Mouse (Mus musculus) intestine, embryonic 16.5 days (tissue): Measurements from ENCODE around the gene Pgs1. TPM values are rescaled to one million over a fixed set of nuclear protein-coding genes. Genes with fewer than 3 reads are reported as not detected.
A peak's percentile ranks its signal among the peaks of the same experiment; 100 is the strongest.

Experiments used
- ATAC-seq: fragments of 200-750 bp; cut with Nextera tagmentation; 2 replicates; pipeline ENCODE4 v1.8.0; 2017; ENCODE audit warnings: moderate TSS enrichment, moderate library complexity
- H3K27ac ChIP-seq: fragments of 300-500 bp; sonication (generic); 2 replicates; pipeline ENCODE4 v1.5.1; 2014; ENCODE audit warnings: mild to moderate bottlenecking, low read length
- H3K27me3 ChIP-seq: fragments of 300-500 bp; sonication (generic); replicated peaks from 2 replicates; pipeline ENCODE4 v1.6.1; 2014; ENCODE audit warnings: low read length, control low read depth, mixed read lengths; ENCODE audit not compliant: control insufficient read depth, insufficient read depth
- H3K36me3 ChIP-seq: fragments of 300-500 bp; sonication (generic); 2 replicates; pipeline ENCODE4 v1.6.1; 2014; ENCODE audit warnings: low read length, control low read depth; ENCODE audit not compliant: control insufficient read depth, insufficient read depth
- H3K4me1 ChIP-seq: fragments of 300-500 bp; sonication (generic); 2 replicates; pipeline ENCODE4 v1.6.1; 2014; ENCODE audit warnings: low read length, control low read depth, mixed read lengths; ENCODE audit not compliant: control insufficient read depth, insufficient read depth
- H3K4me2 ChIP-seq: fragments of 300-500 bp; sonication (generic); 2 replicates; pipeline ENCODE4 v1.6.1; 2014; ENCODE audit warnings: low read depth, low read length, control low read depth
- H3K4me3 ChIP-seq: fragments of 300-500 bp; sonication (generic); 2 replicates; pipeline ENCODE4 v1.5.1; 2014; ENCODE audit warnings: mild to moderate bottlenecking, low read length
- H3K9ac ChIP-seq: fragments of 300-500 bp; sonication (generic); 2 replicates; pipeline ENCODE4 v1.6.1; 2014; ENCODE audit warnings: low read depth, low read length
- H3K9me3 ChIP-seq: fragments of 300-500 bp; sonication (generic); 2 replicates; pipeline ENCODE4 v1.6.1; 2016; ENCODE audit warnings: low read length, control low read depth; ENCODE audit not compliant: control insufficient read depth
- WGBS: fragments of 180-500 bp; shearing (Covaris S2); extraction: QIAGEN DNeasy Blood & Tissue Kit; methylation state at CpG from one replicate; pipeline ENCODE4 v1.1.7; 2014; 5-methylcytosine and 5-hydroxymethylcytosine counted together
- polyA plus RNA-seq: library from polyadenylated mRNA; unstranded; fragments of >200 nt; fragmentation: Nextera tagmentation; extraction: Ambion mirVana; gene quantifications from 2 replicates; pipeline ENCODE4 v1.2.1, GENCODE M21; 2015

The Pgs1 gene
- polyA plus RNA-seq, 1 experiment from 2014 or later = 35.7 TPM

DNA sequence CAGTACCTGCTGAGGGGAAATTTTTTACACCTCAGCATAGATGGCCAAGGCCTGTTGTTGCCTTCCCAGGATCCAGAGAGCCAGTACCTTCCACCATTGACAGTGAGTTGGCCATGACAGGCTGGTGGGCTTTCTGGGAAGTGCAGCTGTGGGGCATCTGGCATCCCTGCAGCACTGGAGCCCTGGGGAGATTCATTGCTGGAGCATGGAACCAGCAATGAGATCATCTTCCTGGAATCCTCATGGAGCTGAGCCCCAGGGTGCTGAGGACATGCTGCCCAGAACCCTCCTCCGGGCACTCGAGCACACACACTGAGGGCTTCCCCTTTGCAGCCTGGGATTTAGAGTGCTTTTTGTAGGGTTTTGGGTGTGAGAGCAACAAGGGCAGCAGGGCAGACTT, 9.2 kb downstream of the Pgs1 start:
- ATAC-seq = no peak
- 52% methylated on average over 2 of the region's 2 CpGs for WGBS
- peak overlapping the region; percentile 16; the same call in 1 of the 2 replicates for H3K27ac ChIP-seq

DNA sequence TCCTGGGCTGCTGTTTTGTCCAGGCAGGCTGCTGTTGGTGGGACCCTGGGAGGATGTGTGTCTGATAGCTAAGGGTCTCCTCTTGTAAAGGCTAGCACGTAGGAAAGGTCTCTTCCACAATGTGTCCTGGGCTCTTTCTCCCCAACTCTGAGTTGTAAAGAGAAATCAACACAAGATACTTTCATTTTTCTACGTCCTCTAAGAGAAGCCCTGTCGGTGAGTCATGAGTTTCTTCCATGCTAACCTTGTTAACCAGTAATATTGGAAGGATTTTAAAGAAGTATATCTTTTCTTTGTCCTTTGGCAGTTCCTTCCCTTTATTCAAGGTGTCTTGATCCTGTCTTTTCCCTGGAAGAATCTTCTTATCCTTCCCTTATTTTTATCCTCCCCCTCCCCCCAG, 9.6 kb downstream of the Pgs1 start:
- no peak for ATAC-seq
- no peak overlapping the region for H3K4me2 ChIP-seq
- H3K36me3 ChIP-seq = no peaks in the 10 kb centered on the region; the same call in 1 of the 2 replicates
- H3K9me3 ChIP-seq = no peaks in the 10 kb centered on the region
- H3K27ac ChIP-seq = peak overlapping the region; percentile 16; the same call in 1 of the 2 replicates
- no peaks in the 10 kb centered on the region for H3K27me3 ChIP-seq
- H3K4me3 ChIP-seq = no peak overlapping the region
- WGBS = 51% methylated on average over 3 of the region's 3 CpGs
- H3K9ac ChIP-seq = 0 out of 2 replicates have a peak overlapping the region, but pooled peaks have one; percentile 0
- peaks cover 69% of the 10 kb centered on the region for H3K4me1 ChIP-seq

More for the DNA sequence above, 9.2 kb downstream of the Pgs1 start:
- Histone ChIP-seq H3K9ac (0 out of 2 replicates have a peak overlapping the region, but pooled peaks have one; percentile 0), H3K36me3 (no peaks in the 10 kb centered on the region; the same call in 1 of the 2 replicates), H3K4me1 (peaks cover 73% of the 10 kb centered on the region), H3K9me3 (no peaks in the 10 kb centered on the region), H3K27me3 (no peaks in the 10 kb centered on the region), H3K4me3 (no peak overlapping the region), H3K4me2 (no peak overlapping the region)

DNA sequence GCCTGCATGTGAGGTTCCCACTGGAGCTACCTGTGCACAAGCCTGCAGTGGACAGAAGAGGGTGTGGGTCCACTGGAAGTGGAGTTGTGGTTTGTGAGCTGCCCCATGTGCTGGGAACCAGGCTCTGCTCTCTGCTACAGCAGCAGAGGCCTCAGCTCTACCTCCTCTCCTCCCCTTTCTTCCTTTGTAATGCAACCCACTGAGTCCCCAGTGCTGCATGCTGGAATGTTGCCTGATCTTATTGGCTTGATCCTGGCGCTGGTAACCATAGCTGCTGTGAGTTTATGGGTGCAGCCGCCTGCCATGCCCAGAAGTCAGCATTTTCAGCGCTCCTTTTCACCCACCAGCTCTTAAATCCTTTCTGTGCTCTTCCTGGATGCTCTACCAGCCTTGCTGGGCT, 10.0 kb downstream of the Pgs1 start:
- Histone ChIP-seq H3K4me1 (peaks cover 70% of the 10 kb centered on the region), H3K9ac (no peak overlapping the region), H3K27ac (no peak overlapping the region), H3K36me3 (peaks cover under 1% of the 10 kb centered on the region), H3K4me3 (no peak overlapping the region), H3K4me2 (no peak overlapping the region), H3K27me3 (no peaks in the 10 kb centered on the region), H3K9me3 (no peaks in the 10 kb centered on the region)
- no peak for ATAC-seq
- WGBS = 46% methylated on average over 3 of the region's 3 CpGs

DNA sequence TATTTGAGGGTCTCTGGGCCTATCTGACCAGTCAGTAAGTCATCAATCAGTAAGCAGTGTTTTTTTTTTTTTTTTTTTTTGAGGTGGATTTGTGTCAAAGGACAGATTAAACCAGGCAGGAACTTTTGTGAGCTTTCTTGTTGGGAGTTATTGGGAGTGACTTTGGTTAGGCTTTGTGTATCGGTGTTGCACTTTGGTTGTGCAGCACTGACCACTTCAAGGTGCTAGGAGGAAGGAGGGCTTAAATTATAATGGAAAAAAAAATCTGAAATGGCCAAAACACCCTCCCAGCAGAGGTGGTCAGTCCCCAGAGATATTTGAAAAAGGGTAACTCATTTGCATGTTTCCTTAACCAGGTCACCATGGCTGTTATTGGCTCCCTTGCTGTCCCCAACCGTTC, 11.0 kb downstream of the Pgs1 start:
- no peak overlapping the region for H3K27ac ChIP-seq
- no peak for ATAC-seq
- 90% methylated on average over 2 of the region's 2 CpGs for WGBS
- H3K27me3 ChIP-seq = no peaks in the 10 kb centered on the region
- H3K4me2 ChIP-seq = no peak overlapping the region
- H3K9ac ChIP-seq = no peak overlapping the region
- peaks cover 63% of the 10 kb centered on the region for H3K4me1 ChIP-seq
- H3K4me3 ChIP-seq = no peak overlapping the region
- no peaks in the 10 kb centered on the region for H3K9me3 ChIP-seq
- H3K36me3 ChIP-seq = peaks cover 10% of the 10 kb centered on the region

DNA sequence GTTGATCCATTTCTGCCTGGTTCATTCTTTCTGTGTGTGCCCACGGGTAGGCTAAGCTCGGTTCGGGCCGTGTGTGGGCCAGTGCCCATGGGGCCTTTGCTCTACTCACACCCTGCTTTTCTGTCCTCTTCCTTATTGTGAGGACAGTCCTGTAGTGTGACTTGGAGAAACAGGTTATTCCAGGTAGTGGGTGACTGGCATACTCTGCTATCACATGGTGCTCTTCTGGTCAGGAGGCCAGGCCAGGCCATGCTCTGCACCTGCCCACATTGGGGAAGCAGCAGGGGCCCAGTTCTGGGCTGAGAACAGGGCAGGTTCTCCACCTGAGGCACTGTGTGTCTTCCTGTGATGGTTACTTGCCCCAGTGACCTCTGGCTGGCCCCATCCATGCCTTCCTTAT, 12.3 kb downstream of the Pgs1 start:
- Histone ChIP-seq H3K9me3 (no peaks in the 10 kb centered on the region), H3K36me3 (peaks cover 19% of the 10 kb centered on the region), H3K9ac (peak overlapping the region; percentile 33), H3K4me3 (no peak overlapping the region), H3K27ac (peak overlapping the region; percentile 56), H3K27me3 (no peaks in the 10 kb centered on the region), H3K4me2 (no peak overlapping the region), H3K4me1 (peaks cover 50% of the 10 kb centered on the region)
- WGBS = 77% methylated on average over 4 of the region's 4 CpGs
- ATAC-seq = peak; percentile 71

DNA sequence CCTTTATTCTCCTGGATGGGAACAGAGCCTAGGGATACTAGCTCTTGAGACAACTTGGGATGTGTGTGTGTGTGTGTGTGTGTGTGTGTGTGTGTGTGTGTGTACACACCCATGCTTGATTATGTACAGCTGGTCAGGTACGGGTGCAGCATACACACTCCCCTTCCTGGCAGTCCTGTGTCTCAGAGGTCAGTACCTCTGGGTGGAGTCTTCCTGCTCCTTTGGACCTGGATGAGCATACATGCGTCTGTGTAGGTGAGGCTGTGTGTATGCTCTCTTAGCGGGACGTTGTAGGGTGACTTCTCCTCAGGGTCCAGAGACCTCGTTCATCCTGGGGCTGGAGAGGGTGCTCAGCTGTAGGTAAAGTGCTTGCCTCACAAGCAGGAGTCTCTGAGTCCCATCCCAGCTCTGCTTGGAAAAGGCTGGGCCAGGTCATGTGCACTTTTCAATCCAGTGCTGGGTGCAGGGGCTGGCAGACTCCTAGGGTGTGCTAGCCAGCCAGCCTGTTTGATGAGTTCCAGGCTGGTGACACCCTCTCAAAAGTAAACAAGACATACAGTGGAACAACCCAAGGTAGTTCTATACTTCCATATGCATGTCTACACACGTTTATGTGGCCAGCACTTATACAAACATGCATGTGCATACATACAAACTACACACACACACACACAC, 13.3 kb downstream of the Pgs1 start:
- Histone ChIP-seq H3K27ac (peak overlapping the region; percentile 63; the same call in 1 of the 2 replicates), H3K9me3 (no peaks in the 10 kb centered on the region), H3K27me3 (no peaks in the 10 kb centered on the region), H3K36me3 (peaks cover 24% of the 10 kb centered on the region), H3K9ac (no peak overlapping the region), H3K4me1 (peaks cover 40% of the 10 kb centered on the region), H3K4me2 (no peak overlapping the region), H3K4me3 (no peak overlapping the region)
- ATAC-seq = peak; percentile 59
- WGBS = 58% methylated on average over 6 of the region's 6 CpGs

DNA sequence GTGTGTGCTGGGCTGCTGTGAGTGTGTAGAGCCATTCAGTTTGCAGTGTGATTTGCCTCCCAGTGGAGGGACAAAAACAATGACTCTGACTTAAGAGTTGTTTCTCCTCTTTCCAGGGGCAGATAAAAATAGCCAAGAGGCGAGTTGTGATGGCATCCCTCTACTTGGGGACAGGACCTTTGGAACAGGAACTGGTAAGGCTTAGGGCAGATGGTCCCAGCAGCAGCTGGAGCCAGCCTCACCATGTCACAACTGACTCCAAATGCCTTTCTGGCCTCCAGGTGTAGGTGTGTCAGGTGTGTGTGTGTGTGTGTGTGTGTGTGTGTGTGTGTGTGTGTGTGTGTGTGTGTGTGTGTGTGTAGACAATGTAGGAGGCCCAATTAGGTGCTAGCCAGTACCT, 14.0 kb downstream of the Pgs1 start:
- Histone ChIP-seq H3K27ac (no peak overlapping the region), H3K4me2 (no peak overlapping the region), H3K27me3 (no peaks in the 10 kb centered on the region), H3K36me3 (peaks cover 24% of the 10 kb centered on the region), H3K9me3 (no peaks in the 10 kb centered on the region), H3K4me3 (no peak overlapping the region), H3K9ac (no peak overlapping the region), H3K4me1 (peaks cover 33% of the 10 kb centered on the region)
- 53% methylated on average over 1 of the region's 1 CpGs for WGBS
- ATAC-seq = no peak

DNA sequence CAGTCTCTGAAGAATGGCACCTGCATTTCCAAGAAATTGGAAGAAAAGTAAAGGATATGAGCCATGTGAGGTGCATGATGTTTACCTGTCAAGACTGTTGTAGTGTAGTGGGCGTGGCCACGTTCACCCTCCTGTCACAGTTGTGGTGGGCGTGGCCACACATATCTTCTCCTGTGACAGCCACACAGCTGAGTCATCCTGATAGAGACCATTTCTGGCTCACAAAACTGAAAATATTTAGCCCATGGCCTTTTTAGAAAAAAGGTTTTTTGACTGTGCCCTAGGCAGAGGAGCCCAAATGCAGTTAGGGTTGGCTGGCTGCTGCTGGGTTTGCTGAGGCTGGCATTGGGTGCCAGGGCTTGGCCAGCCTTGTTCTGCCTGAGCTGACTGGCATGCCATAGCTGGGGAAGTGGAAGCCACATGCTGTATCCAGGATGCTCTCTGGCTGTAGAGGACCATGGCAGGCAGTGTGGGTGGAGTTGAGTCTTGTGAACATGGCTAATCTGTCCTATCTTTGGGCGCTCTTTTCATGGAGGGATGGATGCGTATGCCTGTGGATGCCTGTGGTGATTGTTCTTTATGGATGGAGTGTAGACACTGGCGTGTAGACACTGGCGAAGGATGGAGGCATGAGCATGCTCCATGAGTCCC, 14.6 kb downstream of the Pgs1 start:
- H3K9me3 ChIP-seq = no peaks in the 10 kb centered on the region
- no peak overlapping the region for H3K27ac ChIP-seq
- no peaks in the 10 kb centered on the region for H3K27me3 ChIP-seq
- no peak overlapping the region for H3K4me2 ChIP-seq
- 86% methylated on average over 7 of the region's 7 CpGs for WGBS
- peaks cover 27% of the 10 kb centered on the region for H3K4me1 ChIP-seq
- H3K9ac ChIP-seq = no peak overlapping the region
- peaks cover 24% of the 10 kb centered on the region for H3K36me3 ChIP-seq
- ATAC-seq = no peak
- no peak overlapping the region for H3K4me3 ChIP-seq

DNA sequence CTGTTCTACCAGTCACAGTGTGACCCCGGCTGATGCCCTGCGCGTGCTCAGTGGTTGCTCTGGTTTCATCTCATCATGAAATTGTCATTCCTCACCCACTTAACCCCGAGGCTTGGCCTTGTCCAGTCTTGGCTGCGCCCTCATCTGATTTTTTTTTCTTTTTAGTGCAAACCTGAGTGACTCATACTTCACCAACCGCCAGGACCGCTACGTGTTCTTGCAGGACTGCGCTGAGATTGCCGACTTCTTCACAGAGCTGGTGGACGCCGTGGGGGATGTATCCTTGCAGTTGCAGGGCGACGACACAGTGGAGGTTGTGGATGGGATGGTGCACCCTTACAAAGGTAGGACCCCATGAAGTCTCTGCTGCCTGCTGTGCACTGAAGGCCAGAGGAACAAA, 17.1 kb downstream of the Pgs1 start:
- Histone ChIP-seq H3K27ac (no peak overlapping the region), H3K27me3 (no peaks in the 10 kb centered on the region), H3K4me1 (peaks cover 34% of the 10 kb centered on the region), H3K4me3 (no peak overlapping the region), H3K4me2 (no peak overlapping the region), H3K9ac (no peak overlapping the region), H3K36me3 (peaks cover 24% of the 10 kb centered on the region), H3K9me3 (no peaks in the 10 kb centered on the region)
- 93% methylated on average over 14 of the region's 14 CpGs for WGBS
- no peak for ATAC-seq
